Mouse (Mus musculus) stomach, postnatal 0 days (tissue): ENCODE measurements around the gene Hcar2.

ENCODE experiments used
- CTCF ChIP-seq: IDR thresholded peaks from 2 replicates; pipeline ENCODE4 v1.5.1; 2016; ENCODE audit warnings: antibody characterized with exemption, low read depth, mild to moderate bottlenecking, moderate library complexity
- EP300 ChIP-seq: optimal IDR thresholded peaks from 2 replicates; pipeline ENCODE3; 2016; ENCODE audit warnings: antibody characterized with exemption

- no peak for TF ChIP-seq EP300
- no peak for TF ChIP-seq CTCF
These were observed 12.8 kb upstream of the Hcar2 start for GRCm38 (mm10) chr5:123878056-123878455.
